ENCODE assay signal across 20 mouse cellular contexts in genomic region chr9:72961346-72961745, GRCm38 (mm10). TPM values are rescaled to one million over a fixed set of nuclear protein-coding genes. Genes with fewer than 3 reads are reported as not detected.
DNase-seq lines count a peak whose midpoint lies in the region; ATAC-seq and TF ChIP-seq lines count a peak whose summit lies in the region.
"Had no signal": no experiment of that assay in that cellular context is flagged by ENCODE, and none has a peak within 500 bp of the region (broad histone marks: within the 10 kb centered on the region; RNA-seq: fewer than 3 reads in every experiment).

No protein-coding gene starts in this region.

- peak; percentile 32 for DNase-seq in kidney, adult 11 months
- peak; percentile 60 for DNase-seq in kidney, adult 9 months
- DNase-seq in kidney, postnatal 4 days: peak; percentile 31 to 55
- no peak for DNase-seq in urinary bladder, postnatal 10 days (ENCODE audit: low spot score)
- no peak for DNase-seq in left cerebral cortex, adult 9 months (ENCODE audit: low spot score in 2 of 2)
- DNase-seq: cerebellum, adult 11 months; cerebellum, postnatal 25 days; gastrocnemius, postnatal 25 days; retina, postnatal 1 day had no signal

- H3K4me3 ChIP-seq in kidney, embryonic 14.5 days (ENCODE audit: low read length): no peak overlapping the region
- H3K4me3 ChIP-seq in E14TG2a.4 (replicated peaks; ENCODE audit: low read length): 0 out of 2 replicates have a peak overlapping the region, but pooled peaks have one; percentile 10
- H3K4me3 ChIP-seq in midbrain, embryonic 13.5 days (replicated peaks): no peak overlapping the region
- H3K4me3 ChIP-seq: forebrain, embryonic 12.5 days; intestine, embryonic 15.5 days; limb, embryonic 15.5 days; midbrain, embryonic 10.5 days; neural tube, embryonic 15.5 days had no signal

- H3K9me3 ChIP-seq in kidney, embryonic 14.5 days (ENCODE audit: control insufficient read depth, low read length): no peaks in the 10 kb centered on the region
- H3K9me3 ChIP-seq in E14TG2a.4 (ENCODE audit: low read length): no peaks in the 10 kb centered on the region
- no peaks in the 10 kb centered on the region for H3K9me3 ChIP-seq in midbrain, embryonic 13.5 days
- H3K9me3 ChIP-seq: forebrain, embryonic 12.5 days; intestine, embryonic 15.5 days; limb, embryonic 15.5 days; midbrain, embryonic 10.5 days; neural tube, embryonic 15.5 days had no signal

- no peak overlapping the region for H3K9ac ChIP-seq in kidney, embryonic 14.5 days (ENCODE audit: low read depth, low read length)
- no peak overlapping the region for H3K9ac ChIP-seq in midbrain, embryonic 13.5 days (replicated peaks)
- H3K9ac ChIP-seq: forebrain, embryonic 12.5 days; hindbrain, embryonic 14.5 days; intestine, embryonic 15.5 days; limb, embryonic 15.5 days; neural tube, embryonic 15.5 days had no signal

- no peak for TF ChIP-seq CTCF in E14TG2a.4 (conservative IDR thresholded peaks at IDR 0.05; ENCODE audit: low read length)

- H3K4me1 ChIP-seq in kidney, embryonic 14.5 days (ENCODE audit: control insufficient read depth, insufficient read depth, low read length): no peaks in the 10 kb centered on the region
- peaks cover 48% of the 10 kb centered on the region for H3K4me1 ChIP-seq in E14TG2a.4 (replicated peaks; ENCODE audit: low read depth, low read length)
- peaks cover 9% of the 10 kb centered on the region for H3K4me1 ChIP-seq in midbrain, embryonic 13.5 days (replicated peaks)

- H3K27ac ChIP-seq in kidney, embryonic 14.5 days (ENCODE audit: low read depth, low read length): no peak overlapping the region
- H3K27ac ChIP-seq in midbrain, embryonic 13.5 days: no peak overlapping the region
- H3K27ac ChIP-seq: forebrain, embryonic 12.5 days; hindbrain, embryonic 14.5 days; intestine, embryonic 15.5 days; limb, embryonic 15.5 days; midbrain, embryonic 10.5 days; neural tube, embryonic 15.5 days had no signal

- H3K27me3 ChIP-seq in kidney, embryonic 14.5 days (ENCODE audit: control insufficient read depth, insufficient read depth, low read length): no peaks in the 10 kb centered on the region
- H3K27me3 ChIP-seq in E14TG2a.4 (ENCODE audit: insufficient read depth, low read length): no peaks in the 10 kb centered on the region
- H3K27me3 ChIP-seq in midbrain, embryonic 13.5 days: no peaks in the 10 kb centered on the region
- H3K27me3 ChIP-seq: forebrain, embryonic 12.5 days; intestine, embryonic 15.5 days; limb, embryonic 15.5 days; neural tube, embryonic 15.5 days had no signal

- 70% methylated on average over 8 of the region's 8 CpGs for WGBS in kidney, embryonic 14.5 days
- WGBS in midbrain, embryonic 13.5 days: 81% methylated on average over 8 of the region's 8 CpGs

- ATAC-seq in kidney, embryonic 14.5 days (ENCODE audit: low FRiP score, low TSS enrichment): no peak
- no peak for ATAC-seq in midbrain, embryonic 13.5 days
- ATAC-seq: intestine, embryonic 15.5 days had no signal

- no peak overlapping the region for H3K4me2 ChIP-seq in kidney, embryonic 14.5 days (replicated peaks; ENCODE audit: low read depth, low read length)
- H3K4me2 ChIP-seq in midbrain, embryonic 13.5 days (replicated peaks): no peak overlapping the region
- H3K4me2 ChIP-seq: forebrain, embryonic 12.5 days; hindbrain, embryonic 14.5 days; intestine, embryonic 15.5 days; limb, embryonic 15.5 days; neural tube, embryonic 15.5 days had no signal

- no peaks in the 10 kb centered on the region for H3K36me3 ChIP-seq in kidney, embryonic 14.5 days (ENCODE audit: control insufficient read depth, insufficient read depth, low read length)
- H3K36me3 ChIP-seq in E14TG2a.4 (ENCODE audit: insufficient read depth, low read length): no peaks in the 10 kb centered on the region
- H3K36me3 ChIP-seq in midbrain, embryonic 13.5 days: no peaks in the 10 kb centered on the region
- H3K36me3 ChIP-seq: forebrain, embryonic 12.5 days; intestine, embryonic 15.5 days; limb, embryonic 15.5 days; midbrain, embryonic 10.5 days; neural tube, embryonic 15.5 days had no signal

RNA-seq across cellular contexts. Expression of gene Gm44503, which starts 2.7 kb away (rescaled TPM):
- polyA plus RNA-seq in kidney, embryonic 14.5 days (2014; fragmentation: Nextera tagmentation; extraction: Ambion mirVana): not detected in 2 replicates
- polyA plus RNA-seq in midbrain, embryonic 13.5 days (2015; fragmentation: Nextera tagmentation; extraction: Ambion mirVana): not detected in 2 replicates
- polyA plus RNA-seq: forebrain, embryonic 12.5 days; heart, postnatal 0 days; intestine, embryonic 15.5 days; limb, embryonic 15.5 days; liver, embryonic 16.5 days; midbrain, embryonic 10.5 days; neural tube, embryonic 15.5 days had no signal

RNA-seq across cellular contexts. Expression of gene Dyx1c1, which starts 2.8 kb away (rescaled TPM):
- 1.8 and 2.1 TPM in 2 replicates for polyA plus RNA-seq in kidney, embryonic 14.5 days (2014; fragmentation: Nextera tagmentation; extraction: Ambion mirVana)
- polyA plus RNA-seq in midbrain, embryonic 13.5 days (2015; fragmentation: Nextera tagmentation; extraction: Ambion mirVana): 1.8 and 2.1 TPM in 2 replicates

RNA-seq across cellular contexts. Expression of gene Ccpg1os, which starts 23.8 kb away (rescaled TPM):
- 19.3 and 27.5 TPM in 2 replicates for polyA plus RNA-seq in kidney, embryonic 14.5 days (2014; fragmentation: Nextera tagmentation; extraction: Ambion mirVana)
- polyA plus RNA-seq in midbrain, embryonic 13.5 days (2015; fragmentation: Nextera tagmentation; extraction: Ambion mirVana): 26.2 and 28.8 TPM in 2 replicates

RNA-seq across cellular contexts. Expression of gene Ccpg1, which starts 23.9 kb away (rescaled TPM):
- 17.1 and 29.7 TPM in 2 replicates for polyA plus RNA-seq in kidney, embryonic 14.5 days (2014; fragmentation: Nextera tagmentation; extraction: Ambion mirVana)
- 43.2 and 45.2 TPM in 2 replicates for polyA plus RNA-seq in midbrain, embryonic 13.5 days (2015; fragmentation: Nextera tagmentation; extraction: Ambion mirVana)

RNA-seq across cellular contexts. Expression of gene Pygo1, which starts 35.9 kb away (rescaled TPM):
- polyA plus RNA-seq in kidney, embryonic 14.5 days (2014; fragmentation: Nextera tagmentation; extraction: Ambion mirVana): 5.4 and 7.2 TPM in 2 replicates
- polyA plus RNA-seq in midbrain, embryonic 13.5 days (2015; fragmentation: Nextera tagmentation; extraction: Ambion mirVana): 11.3 and 12.0 TPM in 2 replicates

Comparison
In these comparisons a context has a peak if more than half of its experiments do, and no peak if none do; other contexts are left out.
1. DNase-seq: peak in kidney, adult 11 months (single experiment), kidney, adult 9 months (single experiment) and kidney, postnatal 4 days (2 of 2); none in urinary bladder, postnatal 10 days (single experiment) and left cerebral cortex, adult 9 months (0 of 2).